Mouse (Mus musculus): ENCODE measurements around the gene Tiam1. TPM values are rescaled to one million over a fixed set of nuclear protein-coding genes. Genes with fewer than 3 reads are reported as not detected.

Gene Tiam1
- polyA plus RNA-seq, 1 experiment from 2014 or later, result 18.4 TPM

- DNase-seq (ENCODE audit: extremely low spot score, low spot score), result no peak
- H3K4me1 ChIP-seq, result peaks cover 55% of the 10 kb centered on the region
- 23% methylated on average over 9 of the region's 9 CpGs for WGBS
- H3K9me3 ChIP-seq, result peaks cover 14% of the 10 kb centered on the region
- peak overlapping the region; percentile 79 for H3K4me3 ChIP-seq
- peaks cover 37% of the 10 kb centered on the region for H3K27me3 ChIP-seq (ENCODE audit: poor library complexity, severe bottlenecking)
- peak overlapping the region; percentile 60; the same call in 1 of the 2 replicates for H3K27ac ChIP-seq
- H3K36me3 ChIP-seq (replicated peaks), result peaks cover 20% of the 10 kb centered on the region
These were observed 2.0 kb downstream of the Tiam1 start for GRCm38 (mm10) chr16:90141556-90141955.

DNA sequence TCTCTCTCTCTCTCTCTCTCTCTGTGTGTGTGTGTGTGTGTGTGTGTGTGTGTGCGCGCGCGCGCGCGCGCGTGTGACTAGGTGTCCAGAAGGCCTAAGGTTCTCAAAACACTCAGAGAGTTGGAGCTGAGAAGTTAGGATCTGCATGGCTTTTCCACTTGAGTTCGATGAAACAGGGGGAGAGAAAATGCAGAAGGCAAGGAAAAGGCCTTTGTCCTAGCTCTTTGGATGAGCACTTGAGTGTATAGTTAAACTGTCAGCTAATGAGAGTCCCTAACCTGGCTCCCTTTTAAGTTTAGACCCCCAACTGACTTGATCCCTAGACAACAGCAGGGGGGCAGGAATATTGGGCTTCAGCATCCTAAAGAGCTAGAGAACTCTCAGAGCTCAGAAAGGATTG is 3.0 kb downstream of the Tiam1 start:
- Histone ChIP-seq H3K27ac (no peak overlapping the region), H3K4me1 (peaks cover 55% of the 10 kb centered on the region), H3K9me3 (peaks cover 17% of the 10 kb centered on the region), H3K36me3 (replicated peaks) (peaks cover 30% of the 10 kb centered on the region), H3K27me3 (ENCODE audit: poor library complexity, severe bottlenecking) (peaks cover 39% of the 10 kb centered on the region), H3K4me3 (no peak overlapping the region)
- WGBS, result 77% methylated on average over 10 of the region's 10 CpGs
- DNase-seq (ENCODE audit: extremely low spot score, low spot score), result no peak

DNA sequence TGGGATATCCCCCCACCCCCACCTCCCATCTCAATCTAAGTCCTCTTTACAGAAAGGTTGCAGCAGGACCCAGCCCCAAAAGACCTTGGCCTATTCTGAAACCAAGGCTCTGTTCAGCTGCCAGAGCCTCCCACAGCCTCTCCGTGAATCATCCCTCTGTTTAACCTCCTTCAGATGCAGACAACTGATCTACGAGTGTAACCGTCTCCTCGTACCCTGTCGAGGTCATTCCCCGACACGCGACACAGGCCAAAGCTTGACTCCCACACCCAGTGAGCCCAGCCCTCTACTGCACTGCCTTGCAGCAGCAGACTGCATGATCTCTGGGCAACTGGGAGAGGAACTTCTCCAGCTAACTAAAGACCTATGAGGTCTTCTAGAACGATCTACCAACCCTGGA is 3.9 kb downstream of the Tiam1 start:
- Histone ChIP-seq H3K27me3 (ENCODE audit: poor library complexity, severe bottlenecking) (peaks cover 48% of the 10 kb centered on the region), H3K27ac (no peak overlapping the region), H3K36me3 (replicated peaks) (peaks cover 32% of the 10 kb centered on the region), H3K4me3 (no peak overlapping the region), H3K4me1 (peaks cover 48% of the 10 kb centered on the region), H3K9me3 (peaks cover 17% of the 10 kb centered on the region)
- no peak for DNase-seq (ENCODE audit: extremely low spot score, low spot score)
- WGBS, result 71% methylated on average over 9 of the region's 9 CpGs

DNA sequence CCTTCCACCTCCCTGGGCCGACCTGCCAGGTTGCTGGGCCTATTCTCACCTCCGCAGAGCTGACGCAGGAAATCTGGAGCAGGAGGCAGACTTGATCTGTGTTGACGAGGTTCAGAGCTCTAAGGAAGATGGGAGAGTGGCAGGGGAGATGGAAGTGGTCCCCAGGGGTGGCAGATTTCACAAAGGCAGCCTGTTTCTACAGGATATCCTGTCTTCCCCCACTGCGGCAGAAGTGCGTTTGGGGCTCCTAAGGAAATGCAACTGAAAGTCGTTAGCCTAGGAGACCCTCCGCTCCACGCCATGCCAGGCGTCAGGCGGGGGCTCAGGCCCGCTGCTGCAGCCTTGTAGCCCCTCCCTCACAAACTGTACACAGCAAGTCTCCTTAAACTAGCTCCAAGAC is 5.4 kb downstream of the Tiam1 start:
- DNase-seq (ENCODE audit: extremely low spot score, low spot score), result no peak
- Histone ChIP-seq H3K27ac (no peak overlapping the region), H3K9me3 (peaks cover 17% of the 10 kb centered on the region), H3K4me1 (peaks cover 45% of the 10 kb centered on the region), H3K36me3 (replicated peaks) (peaks cover 32% of the 10 kb centered on the region), H3K4me3 (no peak overlapping the region), H3K27me3 (ENCODE audit: poor library complexity, severe bottlenecking) (peaks cover 62% of the 10 kb centered on the region)
- WGBS, result 81% methylated on average over 12 of the region's 12 CpGs

DNA sequence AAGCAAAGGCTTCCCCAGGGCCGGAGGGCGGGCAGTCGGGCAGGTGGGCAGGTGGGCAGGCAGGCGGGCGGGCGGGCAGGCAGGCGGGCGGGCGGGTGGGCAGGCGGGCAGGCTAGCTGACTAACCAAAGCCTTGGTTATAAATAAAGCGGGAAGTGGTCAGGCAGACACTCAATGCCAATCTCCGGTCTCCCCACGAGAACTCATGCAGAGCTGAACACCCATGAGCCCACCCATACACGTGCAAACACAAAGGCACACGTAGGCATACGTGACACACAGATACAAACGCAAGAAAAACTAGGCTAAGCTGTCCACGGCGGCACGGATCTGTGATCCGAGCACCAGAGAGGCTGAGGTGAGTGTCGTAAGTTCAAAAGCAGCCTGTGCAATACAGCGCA is 6.4 kb downstream of the Tiam1 start:
- H3K4me1 ChIP-seq, result peaks cover 45% of the 10 kb centered on the region
- H3K27me3 ChIP-seq (ENCODE audit: poor library complexity, severe bottlenecking), result peaks cover 62% of the 10 kb centered on the region
- peaks cover 32% of the 10 kb centered on the region for H3K36me3 ChIP-seq (replicated peaks)
- H3K4me3 ChIP-seq, result no peak overlapping the region
- no peak overlapping the region for H3K27ac ChIP-seq
- peaks cover 17% of the 10 kb centered on the region for H3K9me3 ChIP-seq
- no peak for DNase-seq (ENCODE audit: extremely low spot score, low spot score)
- 95% methylated on average over 23 of the region's 23 CpGs for whole genome bisulfite sequencing

GRCm38 (mm10) chr16:90135580-90135979 is 8.0 kb downstream of the Tiam1 start:
- peaks cover 51% of the 10 kb centered on the region for H3K27me3 ChIP-seq (ENCODE audit: poor library complexity, severe bottlenecking)
- peaks cover 32% of the 10 kb centered on the region for H3K36me3 ChIP-seq (replicated peaks)
- DNase-seq (ENCODE audit: extremely low spot score, low spot score), result no peak
- WGBS, result 94% methylated on average over 3 of the region's 3 CpGs
- H3K27ac ChIP-seq, result no peak overlapping the region
- peaks cover 17% of the 10 kb centered on the region for H3K9me3 ChIP-seq
- peaks cover 43% of the 10 kb centered on the region for H3K4me1 ChIP-seq
- H3K4me3 ChIP-seq, result no peak overlapping the region

GRCm38 (mm10) chr16:90134351-90134750 is 9.2 kb downstream of the Tiam1 start:
- H3K36me3 ChIP-seq (replicated peaks), result peaks cover 32% of the 10 kb centered on the region
- H3K4me3 ChIP-seq, result no peak overlapping the region
- peaks cover 17% of the 10 kb centered on the region for H3K9me3 ChIP-seq
- H3K27me3 ChIP-seq (ENCODE audit: poor library complexity, severe bottlenecking), result peaks cover 52% of the 10 kb centered on the region
- no peak overlapping the region for H3K27ac ChIP-seq
- peaks cover 42% of the 10 kb centered on the region for H3K4me1 ChIP-seq
- DNase-seq (ENCODE audit: extremely low spot score, low spot score), result no peak
- 86% methylated on average over 7 of the region's 7 CpGs for WGBS

GRCm38 (mm10) chr16:90132816-90133215 is 10.8 kb downstream of the Tiam1 start:
- Histone ChIP-seq H3K9me3 (peaks cover 15% of the 10 kb centered on the region), H3K27ac (peak overlapping the region; percentile 3; the same call in 1 of the 2 replicates), H3K4me1 (peaks cover 55% of the 10 kb centered on the region), H3K27me3 (ENCODE audit: poor library complexity, severe bottlenecking) (peaks cover 46% of the 10 kb centered on the region), H3K36me3 (replicated peaks) (peaks cover 25% of the 10 kb centered on the region), H3K4me3 (no peak overlapping the region)
- no peak for DNase-seq (ENCODE audit: extremely low spot score, low spot score)
- 28% methylated on average over 7 of the region's 7 CpGs for WGBS

DNA sequence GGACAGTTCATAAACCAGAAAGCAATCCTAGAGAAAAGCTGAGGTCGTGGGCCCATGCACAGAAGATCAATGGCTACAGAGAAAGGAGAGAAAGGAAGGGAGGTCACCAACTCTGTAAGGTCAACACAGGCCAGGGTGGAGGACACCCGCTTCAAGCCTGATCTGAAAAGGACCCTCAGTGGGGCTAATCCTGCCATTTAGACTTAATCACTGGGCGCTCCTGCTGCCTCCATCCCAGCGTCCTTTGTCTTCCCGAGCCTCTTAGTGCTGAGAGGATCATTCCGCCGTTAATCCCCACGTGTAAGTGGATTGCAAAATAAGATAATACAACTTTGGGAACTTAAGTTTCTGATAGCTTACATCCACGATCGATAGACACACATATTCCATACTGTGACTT is 11.2 kb downstream of the Tiam1 start:
- Histone ChIP-seq H3K4me1 (peaks cover 55% of the 10 kb centered on the region), H3K9me3 (peaks cover 11% of the 10 kb centered on the region), H3K4me3 (no peak overlapping the region), H3K27me3 (ENCODE audit: poor library complexity, severe bottlenecking) (peaks cover 43% of the 10 kb centered on the region), H3K27ac (peak overlapping the region; percentile 45), H3K36me3 (replicated peaks) (peaks cover 20% of the 10 kb centered on the region)
- peak; percentile 57 for DNase-seq (ENCODE audit: extremely low spot score, low spot score)
- 7% methylated on average over 10 of the region's 10 CpGs for WGBS

- peaks cover 26% of the 10 kb centered on the region; the same call in 1 of the 2 replicates for H3K27me3 ChIP-seq (ENCODE audit: poor library complexity, severe bottlenecking)
- no peak for DNase-seq (ENCODE audit: extremely low spot score, low spot score)
- WGBS, result 46% methylated on average over 19 of the region's 19 CpGs
- H3K36me3 ChIP-seq (replicated peaks), result no peaks in the 10 kb centered on the region
- H3K9me3 ChIP-seq, result no peaks in the 10 kb centered on the region
- no peak overlapping the region for H3K4me3 ChIP-seq
- H3K4me1 ChIP-seq, result peaks cover 69% of the 10 kb centered on the region
- peak overlapping the region; percentile 20; the same call in 1 of the 2 replicates for H3K27ac ChIP-seq
These were observed 14.6 kb downstream of the Tiam1 start for GRCm38 (mm10) chr16:90128817-90129587.

DNA sequence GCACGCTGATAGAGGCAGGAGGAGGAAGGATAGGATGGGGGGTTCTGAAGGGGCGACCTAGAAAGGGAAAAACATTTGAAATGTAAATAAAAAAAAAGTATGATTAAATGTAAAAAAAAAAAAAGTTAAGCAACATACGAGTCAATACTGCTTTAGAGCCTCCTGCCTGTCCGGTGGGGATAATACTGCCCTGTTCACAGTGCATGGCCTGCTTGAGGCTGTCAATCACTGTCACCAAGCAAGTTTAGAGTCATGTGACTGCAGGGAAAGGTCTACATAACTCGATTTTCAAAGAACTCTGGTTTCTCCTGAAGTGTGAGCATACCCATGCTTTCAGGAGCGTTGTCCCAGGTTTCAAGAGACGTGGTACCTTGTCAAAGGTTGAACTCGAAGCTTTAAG is 15.2 kb downstream of the Tiam1 start:
- 0 out of 2 replicates have a peak, but pooled peaks cover 2% of the 10 kb centered on the region for H3K36me3 ChIP-seq (replicated peaks)
- no peak for DNase-seq (ENCODE audit: extremely low spot score, low spot score)
- H3K27me3 ChIP-seq (ENCODE audit: poor library complexity, severe bottlenecking), result peaks cover 19% of the 10 kb centered on the region; the same call in 1 of the 2 replicates
- no peaks in the 10 kb centered on the region for H3K9me3 ChIP-seq
- 0 out of 2 replicates have a peak overlapping the region, but pooled peaks have one; percentile 20 for H3K27ac ChIP-seq
- WGBS, result 68% methylated on average over 8 of the region's 8 CpGs
- no peak overlapping the region for H3K4me3 ChIP-seq
- H3K4me1 ChIP-seq, result peaks cover 63% of the 10 kb centered on the region

GRCm38 (mm10) chr16:90125318-90126314 is 18.0 kb downstream of the Tiam1 start:
- no peak for DNase-seq (ENCODE audit: extremely low spot score, low spot score)
- H3K27ac ChIP-seq, result no peak overlapping the region
- peaks cover 13% of the 10 kb centered on the region; the same call in 1 of the 2 replicates for H3K27me3 ChIP-seq (ENCODE audit: poor library complexity, severe bottlenecking)
- peaks cover 40% of the 10 kb centered on the region for H3K4me1 ChIP-seq
- H3K4me3 ChIP-seq, result no peak overlapping the region
- peaks cover 27% of the 10 kb centered on the region for H3K36me3 ChIP-seq (replicated peaks)
- peaks cover 18% of the 10 kb centered on the region; the same call in 1 of the 2 replicates for H3K9me3 ChIP-seq
- 82% methylated on average over 21 of the region's 21 CpGs for WGBS

Data from forebrain, embryonic 10.5 days (tissue).